Mouse (Mus musculus) ES-Bruce4 (cell line): Measurements from ENCODE around the gene Epha3.

ENCODE experiments used
- CTCF ChIP-seq: IDR thresholded peaks from one replicate; pipeline ENCODE4 v1.8.1; 2011; ENCODE audit warnings: low read depth, low read length
- POLR2A ChIP-seq: IDR thresholded peaks from one replicate; pipeline ENCODE4 v1.8.1; 2011; ENCODE audit warnings: low read length; ENCODE audit not compliant: insufficient read depth

GRCm38 (mm10) chr16:63650760-63651159 lies 213.2 kb downstream of the Epha3 start:
- TF ChIP-seq CTCF (no peak), POLR2A (no peak)
